Mouse (Mus musculus) heart, postnatal 36 days (tissue): Measurements from ENCODE around the gene Gm12830. TPM values are rescaled to one million over a fixed set of nuclear protein-coding genes. Genes with fewer than 3 reads are reported as not detected.

ENCODE experiments used
- DNase-seq, 2 experiments: peaks; one replicate each; pipeline ENCODE4 v3.0.0; 2021 to 2022
- intact Hi-C: fragments of 180-260 bp; cut with DNase I; formaldehyde crosslinking; loops from one replicate; pipeline ENCODE4 v1.15.1; 2025
- total RNA-seq, 2 experiments: library from RNA; stranded (reverse); gene quantifications; 2 replicates each; pipeline ENCODE4 v1.2.3; 2021

Gm12830 gene
- total RNA-seq: not detected

DNA sequence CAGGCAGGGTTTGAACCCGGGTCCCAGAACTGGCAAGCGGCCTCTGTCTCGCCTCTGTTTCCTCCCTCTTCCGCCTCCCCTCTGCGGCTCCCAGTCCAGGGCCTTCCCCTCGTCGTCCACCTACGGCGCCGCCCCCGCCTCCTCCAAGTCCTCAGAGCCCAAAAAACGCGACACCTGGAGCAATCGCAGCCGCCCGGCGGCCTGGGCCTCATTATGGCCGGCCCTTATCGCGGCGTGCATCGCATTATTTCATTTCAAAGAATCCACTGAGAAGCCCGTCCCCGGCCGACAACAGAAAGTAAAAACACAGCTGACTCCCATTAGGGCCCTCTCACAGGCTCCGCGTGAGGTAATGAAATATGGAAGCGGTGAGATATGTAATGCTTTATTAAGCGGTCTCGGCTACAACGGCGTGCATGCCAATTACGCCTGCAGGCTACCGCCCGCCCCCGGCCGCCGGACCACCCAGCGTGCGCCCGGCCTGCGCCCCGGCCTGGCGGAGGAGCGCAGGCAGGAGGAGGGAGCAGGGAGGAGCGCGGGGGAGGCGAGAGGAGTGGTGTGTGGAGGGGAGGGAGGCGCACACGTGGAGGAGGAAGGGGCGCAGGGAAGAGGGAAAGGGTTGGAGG is at the start of gene Gm12830:
Gm12830 (plus strand) TSS at position 156 of the 626 bp plus-strand sequence.
- intact Hi-C loops: no loop called here
- peak; percentile 16 to 24 for DNase-seq

DNA sequence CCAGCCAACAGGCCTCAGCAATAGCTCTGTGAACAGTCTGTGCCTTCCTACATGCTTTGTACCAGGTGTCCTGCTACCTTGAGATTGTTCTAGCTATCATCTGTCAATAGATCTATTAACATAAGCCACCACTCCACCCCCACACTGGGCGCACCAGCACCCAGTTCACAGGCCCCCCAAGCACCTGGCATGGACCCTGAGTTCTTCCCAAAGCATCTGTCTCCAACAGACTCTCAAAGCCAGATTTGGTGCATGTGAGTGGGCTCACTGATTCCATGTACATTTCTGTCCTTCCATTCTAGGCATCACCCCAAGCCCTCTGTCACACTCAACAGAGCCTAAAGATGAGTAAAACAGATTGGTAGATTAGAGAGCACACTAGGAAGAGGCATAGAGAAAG is 48.2 kb upstream of the Gm12830 start:
- no peak for DNase-seq
- intact Hi-C loops: no loop called here

DNA sequence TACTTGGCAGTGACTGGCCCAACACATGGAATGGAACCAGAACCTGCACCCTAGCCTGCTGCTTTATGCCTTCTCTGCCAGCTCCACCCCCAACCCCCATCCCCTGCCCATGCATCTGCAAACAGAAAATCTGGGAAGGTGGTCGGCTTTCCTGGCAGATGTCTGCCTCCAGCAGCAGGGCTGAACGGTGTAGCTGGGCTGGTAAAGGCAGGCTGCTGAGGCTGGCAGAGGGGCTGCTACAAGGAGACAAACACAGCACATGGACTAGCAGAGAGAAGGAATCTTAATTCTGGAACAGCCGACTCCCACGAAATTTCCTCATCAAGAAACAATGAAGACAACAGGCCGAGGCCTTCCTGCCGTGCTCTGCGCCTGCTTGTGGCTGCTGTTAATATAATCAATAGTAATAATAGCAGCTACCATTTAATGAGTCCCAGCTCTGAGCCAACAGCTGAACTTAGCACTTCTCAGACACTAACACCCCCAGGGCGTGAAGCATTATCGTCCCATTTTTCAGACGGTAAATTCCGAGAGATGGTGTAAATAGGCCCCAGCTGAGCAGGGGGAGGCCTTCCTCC is 43.8 kb upstream of the Gm12830 start:
- DNase-seq: no peak
- intact Hi-C loops: no loop called here

DNA sequence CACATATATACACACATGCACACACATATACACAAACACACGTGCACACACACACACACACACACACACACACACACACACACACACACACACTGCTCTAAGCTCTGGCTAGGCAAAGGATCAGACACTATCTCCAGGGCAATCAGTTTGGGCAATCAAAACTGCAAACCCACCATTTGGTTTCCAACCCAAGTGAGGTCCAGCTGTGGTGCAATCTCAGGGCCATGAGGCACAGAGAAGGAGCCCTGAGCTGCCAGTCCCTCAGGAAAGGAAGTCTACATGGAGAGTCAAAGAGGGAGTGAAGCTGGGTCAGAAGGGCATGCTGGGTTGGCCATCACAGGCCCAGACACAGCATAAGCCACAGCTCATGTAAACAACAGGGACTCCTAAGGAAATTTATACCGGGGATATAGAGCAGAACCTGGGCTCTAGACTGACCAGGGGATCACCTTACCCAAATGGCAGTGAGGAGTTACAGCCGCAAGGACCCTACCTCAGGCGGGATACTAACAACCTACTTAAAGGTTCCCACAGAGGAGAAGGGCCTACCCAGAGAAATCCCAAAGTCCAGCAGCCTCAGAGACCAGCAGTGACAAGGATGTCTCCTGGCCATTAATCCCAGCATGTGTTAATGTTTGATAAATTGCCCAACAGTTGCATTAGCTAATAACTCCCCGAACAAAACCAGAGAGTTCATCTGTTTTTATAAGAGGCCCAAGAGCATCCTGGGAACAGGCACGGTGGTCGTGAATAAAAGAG is 42.6 kb upstream of the Gm12830 start:
- DNase-seq: no peak
- intact Hi-C loops: no loop called here

DNA sequence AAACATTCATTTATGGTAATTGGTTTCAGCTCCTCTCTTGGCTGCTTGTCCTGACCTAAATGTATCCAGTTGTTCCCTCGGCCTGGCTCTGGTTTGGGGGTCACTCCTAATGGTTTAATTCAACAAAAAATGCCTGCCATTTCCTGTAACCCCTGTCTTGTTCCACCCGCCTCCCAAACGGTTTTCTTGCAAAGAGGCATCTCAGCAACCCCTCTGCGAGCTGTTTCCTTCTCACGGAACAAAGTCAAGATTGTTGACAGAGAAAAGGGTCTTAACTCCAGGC is 42.1 kb upstream of the Gm12830 start:
- no peak for DNase-seq
- intact Hi-C loops: no loop called here

DNA sequence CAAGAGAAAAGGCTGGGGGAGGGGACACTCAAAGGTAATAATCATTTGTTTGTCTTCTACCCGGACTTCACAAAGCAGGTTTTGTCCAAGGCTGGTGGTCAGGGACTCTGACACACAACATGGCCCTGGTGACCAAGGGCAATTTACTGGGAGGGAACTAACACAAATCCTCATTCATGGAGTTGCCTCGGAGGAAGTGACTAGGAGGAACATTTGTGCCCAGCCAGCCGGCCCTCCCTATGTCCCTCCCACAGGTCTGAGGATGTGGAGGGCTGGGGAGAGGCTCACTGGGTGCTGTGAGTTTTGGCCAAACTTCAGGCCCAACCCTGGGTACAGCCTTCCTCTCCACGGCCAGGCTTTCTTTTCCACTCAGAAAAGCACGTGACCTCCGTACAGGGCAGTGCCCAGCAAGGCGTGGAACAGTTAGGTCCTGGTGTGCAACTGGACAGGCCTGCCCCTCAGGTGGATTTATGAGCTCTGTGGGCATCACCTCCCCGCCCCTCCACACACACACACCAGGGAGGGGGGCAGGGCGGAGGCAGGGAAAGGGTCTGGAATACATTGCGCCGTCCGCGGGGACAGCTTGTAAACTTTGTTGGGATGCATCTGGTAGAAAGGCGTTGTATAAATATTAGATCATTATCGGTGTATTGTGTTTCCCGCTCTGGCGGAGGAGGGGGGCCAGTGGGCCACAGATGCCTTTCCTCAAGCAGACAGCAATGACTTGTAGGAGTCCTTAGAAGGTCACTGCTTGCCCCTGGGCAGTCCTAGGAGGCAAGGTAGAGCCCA is 41.6 kb upstream of the Gm12830 start:
- DNase-seq: no peak
- intact Hi-C loops: no loop called here

DNA sequence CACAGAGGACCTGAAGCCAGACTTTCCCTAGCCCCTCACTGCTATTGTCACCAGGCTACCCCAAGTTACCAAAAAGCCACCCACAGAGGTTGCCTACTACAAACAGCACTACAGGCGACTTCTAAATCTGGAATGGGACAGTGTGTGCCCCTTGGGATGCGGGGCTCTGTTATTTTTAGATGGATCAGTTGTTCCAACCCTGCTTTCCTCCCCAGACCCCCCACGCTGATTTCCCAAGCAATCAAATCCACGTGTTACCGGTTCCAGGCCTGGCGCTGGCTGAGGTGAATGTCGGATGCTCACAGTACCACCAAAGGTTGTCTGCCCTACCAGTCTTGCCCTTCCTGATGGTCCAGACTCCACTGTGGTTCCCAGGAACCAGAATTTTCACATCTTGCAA is 38.7 kb upstream of the Gm12830 start:
- no peak for DNase-seq
- intact Hi-C loops: no loop called here

DNA sequence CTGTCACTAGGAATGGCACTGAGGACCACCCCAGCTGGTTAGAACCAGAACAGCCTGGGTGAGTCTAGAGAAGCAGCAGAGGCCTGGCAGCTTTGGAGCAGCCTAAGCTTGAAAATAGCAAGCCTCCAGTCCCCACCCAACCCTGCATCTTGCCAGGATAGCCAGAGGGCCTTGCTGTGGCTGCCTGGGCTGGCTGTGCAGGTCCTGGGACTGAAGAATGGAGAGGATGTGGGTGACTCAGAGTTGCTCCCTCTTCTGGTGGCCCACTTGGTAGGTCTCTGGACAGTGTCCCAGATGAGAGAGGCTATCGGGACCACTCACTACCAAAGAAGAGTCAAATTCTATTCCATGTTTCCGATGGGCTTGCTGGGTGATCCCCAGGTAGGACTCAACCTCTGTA is 36.8 kb upstream of the Gm12830 start:
- no peak for DNase-seq

DNA sequence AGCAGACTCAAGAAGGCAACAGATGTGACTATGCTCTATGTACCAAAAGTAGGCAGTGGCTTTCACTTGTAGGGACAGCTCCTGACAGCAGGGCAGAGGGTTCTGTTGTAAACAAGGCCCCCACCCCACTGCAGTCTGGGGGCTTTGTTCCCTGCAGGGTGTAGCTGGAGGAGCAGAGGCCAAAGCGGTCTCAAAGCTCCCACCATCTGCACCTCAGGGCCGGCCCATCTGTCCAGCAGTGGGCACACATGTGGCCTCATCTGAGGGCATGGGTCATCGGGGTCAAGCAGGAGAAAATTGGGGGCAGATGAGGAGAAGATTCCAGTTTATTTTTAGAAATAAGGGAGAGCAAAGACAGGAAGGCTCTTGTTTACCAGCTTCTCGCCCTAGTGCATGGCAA is 32.7 kb upstream of the Gm12830 start:
- DNase-seq: no peak
- intact Hi-C loops: no loop called here

More for the DNA sequence above, 36.8 kb upstream of the Gm12830 start:
- intact Hi-C loops: no loop called here

DNA sequence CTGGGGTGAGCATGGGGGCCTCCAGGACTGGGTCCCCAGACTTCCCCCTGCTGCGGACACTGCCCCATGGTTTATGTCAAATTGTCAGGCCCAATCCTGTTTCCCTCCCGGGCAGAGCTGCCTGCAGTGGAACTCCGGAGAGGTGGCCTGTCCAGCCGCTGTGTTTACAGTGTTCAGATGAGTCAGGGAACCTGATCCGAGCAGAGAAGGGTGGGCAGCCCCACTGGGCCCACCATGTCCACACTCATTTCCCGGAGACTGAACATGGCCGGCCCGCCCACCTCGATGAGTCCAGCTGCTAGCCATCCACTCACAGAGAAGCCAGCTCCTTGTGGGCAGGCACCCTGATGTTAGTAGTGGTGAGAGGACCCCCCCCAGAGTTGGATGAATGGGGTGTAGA is 29.9 kb upstream of the Gm12830 start:
- intact Hi-C loops: no loop called here
- no peak for DNase-seq

DNA sequence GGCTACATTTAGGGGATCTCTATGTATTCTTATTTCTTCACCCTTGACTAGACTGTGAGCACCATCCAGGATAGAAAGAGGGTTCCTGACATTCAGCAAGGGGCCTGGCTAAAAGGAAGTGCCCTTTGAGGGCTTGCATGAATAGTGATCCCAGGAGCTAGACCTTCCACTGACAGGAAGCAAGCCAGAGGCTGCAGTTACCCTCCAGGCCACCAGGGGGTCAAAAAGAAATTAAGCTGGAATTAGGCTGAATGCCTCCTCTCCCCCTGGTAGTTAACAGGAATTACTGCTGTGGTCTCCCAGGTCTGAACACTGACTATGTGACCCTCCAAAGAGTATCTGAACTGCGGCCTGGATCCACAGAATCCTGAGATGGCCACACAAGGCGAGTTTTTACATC is 27.7 kb upstream of the Gm12830 start:
- no peak for DNase-seq
- intact Hi-C loops: no loop called here

DNA sequence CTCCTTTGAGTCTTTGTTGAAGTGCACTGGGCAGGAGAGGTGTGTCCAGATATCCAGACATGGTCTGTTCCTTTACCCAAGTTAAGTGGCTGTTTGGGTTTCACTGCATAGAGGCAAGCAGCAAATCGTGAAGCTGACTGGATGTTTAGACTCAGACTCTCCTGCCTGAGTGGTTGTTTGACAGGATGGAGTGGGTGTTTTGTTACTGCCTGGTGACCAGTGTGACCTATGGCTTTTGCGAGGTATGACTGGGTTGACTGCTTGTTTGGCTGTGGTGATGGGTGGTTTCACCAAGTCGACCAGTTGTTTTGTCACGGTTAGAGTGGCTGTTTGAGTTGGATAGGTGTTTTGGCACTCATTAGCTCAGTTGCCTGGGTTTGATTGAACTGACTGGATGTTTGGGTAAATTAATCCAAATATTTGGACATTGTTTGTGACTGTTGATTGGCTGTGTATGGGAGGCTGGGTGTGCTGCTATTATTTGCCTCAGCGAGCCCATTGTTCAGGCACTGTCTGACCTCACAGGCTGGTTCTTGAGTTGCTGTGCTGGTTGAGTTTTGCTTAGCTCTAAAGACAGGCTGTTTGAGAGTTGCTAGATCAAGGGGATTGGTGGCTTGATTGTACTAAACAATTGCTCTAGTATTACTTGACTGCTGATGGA is 24.1 kb upstream of the Gm12830 start:
- DNase-seq: no peak
- intact Hi-C loops: no loop called here

DNA sequence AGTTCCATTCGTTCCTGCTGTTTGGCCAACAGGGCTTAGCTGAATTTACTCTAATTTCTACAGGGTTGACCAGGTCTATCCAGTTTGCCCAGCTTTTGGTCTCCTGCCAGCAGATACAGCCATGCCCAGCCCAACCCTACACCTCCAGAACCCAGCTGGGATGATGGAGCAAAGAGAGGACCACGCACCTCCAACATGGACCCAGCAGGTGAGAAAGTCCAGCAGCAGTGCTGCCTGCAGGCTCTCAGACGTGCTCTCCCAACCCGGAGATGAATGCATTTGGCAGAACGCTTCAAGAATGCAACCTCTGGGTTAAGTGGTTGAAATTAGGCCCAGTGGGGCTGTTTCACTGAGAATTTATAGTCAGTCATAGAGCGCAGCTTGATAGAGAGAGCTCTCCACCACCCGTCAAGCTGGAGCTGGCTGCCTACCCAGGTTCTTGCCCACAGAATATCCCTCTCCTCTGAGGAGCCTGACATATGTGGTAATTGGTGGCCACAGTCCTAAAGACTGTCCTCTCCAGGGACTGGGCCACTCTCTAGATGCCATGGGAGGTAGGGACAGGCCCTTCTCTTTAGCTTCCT is 23.4 kb upstream of the Gm12830 start:
- intact Hi-C loops: no loop called here
- DNase-seq: no peak

DNA sequence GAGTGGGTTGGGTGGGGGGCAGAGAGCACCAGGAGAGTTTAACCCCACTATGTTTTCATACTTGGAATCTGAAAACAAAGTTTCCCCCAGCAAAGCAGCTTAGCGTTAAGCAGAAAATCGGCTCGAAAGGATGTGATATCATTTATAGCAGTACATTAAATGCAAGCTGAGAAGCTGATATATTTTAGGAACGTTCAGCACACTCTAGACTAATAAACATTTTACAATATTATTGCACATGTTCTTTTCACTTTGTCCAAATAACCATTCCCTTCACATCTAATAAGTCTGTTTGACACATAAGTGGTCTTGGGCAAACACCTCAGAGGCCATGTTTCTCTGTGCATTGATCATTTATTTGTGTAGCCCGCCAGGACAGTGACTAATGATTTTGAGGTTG is 17.4 kb upstream of the Gm12830 start:
- DNase-seq: no peak
- intact Hi-C loops: no loop called here

DNA sequence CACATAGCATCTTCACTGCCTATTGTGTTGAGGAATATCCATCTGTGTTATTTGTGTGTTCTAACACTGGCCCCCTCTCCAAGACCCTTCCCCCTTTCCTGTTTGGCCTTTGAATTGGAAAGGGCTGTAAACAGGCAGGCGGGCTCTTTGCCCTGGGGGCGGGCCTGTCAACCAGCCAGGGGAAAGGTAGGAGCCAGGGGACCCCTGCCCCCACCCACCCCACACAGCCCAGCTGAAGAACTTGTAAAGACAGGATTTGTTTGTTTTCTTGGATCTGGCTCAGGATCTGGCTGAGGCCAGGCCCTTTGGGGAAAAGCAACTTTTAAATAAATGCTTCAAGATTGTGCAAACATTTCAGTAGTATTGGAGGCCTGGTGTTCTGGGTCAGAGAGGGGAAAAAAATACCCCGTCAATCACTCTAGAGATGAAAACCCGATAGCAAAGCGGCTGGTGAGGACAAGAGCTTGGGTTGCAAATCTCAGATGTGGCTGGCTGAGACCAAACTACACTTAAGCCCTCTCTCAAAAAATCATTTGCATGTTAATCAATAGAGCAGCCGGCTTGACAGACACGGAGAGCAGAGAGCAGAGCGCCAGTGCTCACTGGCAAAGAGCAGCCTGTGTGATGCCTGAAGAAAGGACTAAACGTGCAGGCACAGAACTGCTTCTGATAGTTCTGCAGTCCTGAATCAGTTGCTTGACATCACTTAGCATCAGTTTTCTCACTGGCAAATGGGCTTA is 2.4 kb upstream of the Gm12830 start:
- intact Hi-C loops: no loop called here
- no peak for DNase-seq

DNA sequence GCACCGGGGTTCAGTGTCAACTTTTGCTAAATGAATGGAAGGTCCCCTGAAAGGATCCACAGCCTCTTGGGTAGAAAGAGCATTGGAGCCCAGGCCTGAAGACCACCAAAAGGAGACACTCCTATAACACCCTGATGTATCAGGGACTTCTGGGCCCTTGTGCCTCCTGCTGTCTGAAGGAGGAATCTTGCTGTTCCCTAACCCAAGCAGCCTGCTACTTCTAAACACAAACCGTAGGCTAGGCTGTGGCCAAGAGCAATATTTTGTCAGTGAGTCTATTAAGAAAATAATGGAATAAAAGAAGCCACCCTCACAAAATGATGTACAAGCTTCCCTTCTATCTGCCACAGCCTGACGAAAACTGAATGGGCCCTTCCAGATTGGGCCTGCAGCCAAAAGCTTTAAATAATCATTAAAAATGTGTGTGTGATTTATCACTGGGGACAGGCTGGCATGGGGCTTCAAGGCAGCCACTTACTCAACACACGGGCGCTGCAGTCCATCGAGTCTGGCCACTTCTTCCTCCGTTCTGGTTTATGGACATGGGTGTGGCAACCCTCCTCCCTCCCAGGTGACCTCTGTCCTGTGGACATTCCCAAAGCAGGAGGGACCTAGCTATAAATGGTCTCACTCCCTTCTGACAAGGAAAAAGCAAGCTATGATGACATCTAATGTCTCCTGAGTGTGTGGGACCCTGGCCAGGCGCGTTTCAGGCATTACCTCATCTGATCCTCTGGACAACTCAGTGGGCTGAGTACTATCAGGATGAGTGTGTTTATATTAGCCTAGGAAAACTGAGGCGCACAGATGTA is 13.5 kb downstream of the Gm12830 start:
- intact Hi-C loops: no loop called here

DNA sequence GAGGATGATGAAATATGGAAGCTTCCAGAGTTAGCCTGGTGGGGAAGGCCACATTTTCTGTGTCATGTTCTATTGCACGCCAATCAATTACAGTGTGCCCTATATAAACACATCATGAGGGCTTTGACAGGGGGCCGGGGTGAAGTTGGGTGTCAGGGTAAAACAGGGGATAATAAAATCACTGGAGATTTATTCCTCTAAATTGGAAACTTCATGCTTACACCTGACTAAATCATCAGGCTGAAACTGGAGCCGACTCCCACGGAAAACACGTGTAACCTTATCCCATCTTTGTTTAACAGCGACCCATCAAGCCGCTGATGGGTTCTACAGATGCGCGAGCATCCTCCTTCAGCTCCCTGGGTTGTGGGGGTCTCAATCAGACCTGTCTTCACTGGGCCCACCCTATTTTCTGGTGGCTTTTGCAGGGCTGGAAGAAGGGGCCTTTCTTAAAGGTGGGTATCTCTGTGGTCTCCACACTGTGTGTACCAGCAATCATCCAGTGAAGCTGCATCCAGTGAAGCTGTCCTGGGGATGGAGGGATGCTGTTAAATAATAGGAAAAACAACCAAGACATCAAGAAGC is 19.9 kb downstream of the Gm12830 start:
- intact Hi-C loops: no loop called here
- DNase-seq: no peak

More for the DNA sequence above, 13.5 kb downstream of the Gm12830 start:
- no peak for DNase-seq

DNA sequence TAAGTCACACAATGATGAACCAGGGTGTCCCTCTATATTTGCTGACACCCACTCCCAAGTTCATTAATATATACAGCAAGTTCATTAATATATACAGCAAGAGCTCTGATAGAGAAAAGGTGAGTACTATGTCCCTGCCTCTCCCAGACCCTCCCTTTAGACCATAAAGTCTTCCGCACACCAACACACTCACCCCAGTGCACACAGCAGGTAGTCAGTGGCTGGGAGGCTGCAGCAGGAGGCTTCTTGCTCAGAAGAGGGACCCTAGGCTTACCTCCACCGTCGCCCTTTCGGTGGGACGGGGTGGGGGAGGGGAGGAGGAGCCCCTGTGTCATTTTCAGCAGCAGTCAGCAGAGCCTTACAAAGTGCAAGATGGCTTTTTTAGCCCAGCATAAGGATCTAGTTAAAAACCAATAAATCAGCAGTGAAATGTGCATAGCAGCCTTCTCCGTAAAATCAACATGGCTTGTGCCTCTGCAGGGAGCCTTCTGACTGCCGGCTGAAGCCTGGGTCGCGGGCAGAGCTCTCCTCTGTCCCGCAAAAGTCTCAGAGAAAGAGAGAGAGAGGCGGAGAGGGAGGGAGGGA is 20.9 kb downstream of the Gm12830 start:
- intact Hi-C loops: no loop called here
- no peak for DNase-seq
